Mouse (Mus musculus): ENCODE measurements around the gene P3h3.
"Not testable (repeated sequence)": the region's sequence is repeated elsewhere in the genome, so short reads cannot be mapped to it uniquely, and the experiment has no call there.

The P3h3 gene

GRCm38 (mm10) chr6:124856916-124857839 is at the start of gene P3h3:
P3h3 (minus strand) TSS chr6:124857752.
- DNase-seq (ENCODE audit: low read depth, low spot score), result peak; percentile 94

- peak; percentile 39 for DNase-seq (ENCODE audit: low read depth, low spot score)
These were observed 47.7 kb upstream of the P3h3 start for GRCm38 (mm10) chr6:124904991-124905860.

GRCm38 (mm10) chr6:124904161-124904981 is 46.8 kb upstream of the P3h3 start:
- DNase-seq (ENCODE audit: low read depth, low spot score), result peak; percentile 97

GRCm38 (mm10) chr6:124903580-124904151 is 46.1 kb upstream of the P3h3 start:
- peak; percentile 97 for DNase-seq (ENCODE audit: low read depth, low spot score)

- DNase-seq (ENCODE audit: low read depth, low spot score), result no peak
These were observed 44.3 kb upstream of the P3h3 start for GRCm38 (mm10) chr6:124901851-124902250.

GRCm38 (mm10) chr6:124900801-124901480 is 43.4 kb upstream of the P3h3 start:
- DNase-seq (ENCODE audit: low read depth, low spot score), result peak; percentile 63

- DNase-seq (ENCODE audit: low read depth, low spot score), result peak; percentile 51
These were observed 42.7 kb upstream of the P3h3 start for GRCm38 (mm10) chr6:124900056-124900800.

- no peak for DNase-seq (ENCODE audit: low read depth, low spot score)
These were observed 40.8 kb upstream of the P3h3 start for GRCm38 (mm10) chr6:124898359-124898758.

GRCm38 (mm10) chr6:124894113-124894512 is 36.6 kb upstream of the P3h3 start:
- not testable (repeated sequence) for DNase-seq (ENCODE audit: low read depth, low spot score)

GRCm38 (mm10) chr6:124890997-124891396 is 33.4 kb upstream of the P3h3 start:
- no peak for DNase-seq (ENCODE audit: low read depth, low spot score)

- no peak for DNase-seq (ENCODE audit: low read depth, low spot score)
These were observed 31.1 kb upstream of the P3h3 start for GRCm38 (mm10) chr6:124888555-124889125.

- DNase-seq (ENCODE audit: low read depth, low spot score), result no peak
These were observed 30.4 kb upstream of the P3h3 start, which contains the start of gene Cd4 for GRCm38 (mm10) chr6:124887986-124888385. Cd4 (minus strand) TSS chr6:124888221.

- DNase-seq (ENCODE audit: low read depth, low spot score), result no peak
These were observed 28.4 kb upstream of the P3h3 start for GRCm38 (mm10) chr6:124885956-124886381.

GRCm38 (mm10) chr6:124884714-124885500 is 27.4 kb upstream of the P3h3 start:
- peak; percentile 76 for DNase-seq (ENCODE audit: low read depth, low spot score)

GRCm38 (mm10) chr6:124883351-124883750 is 25.8 kb upstream of the P3h3 start:
- no peak for DNase-seq (ENCODE audit: low read depth, low spot score)

- no peak for DNase-seq (ENCODE audit: low read depth, low spot score)
These were observed 24.3 kb upstream of the P3h3 start for GRCm38 (mm10) chr6:124881821-124882220.

- DNase-seq (ENCODE audit: low read depth, low spot score), result no peak
These were observed 21.8 kb upstream of the P3h3 start for GRCm38 (mm10) chr6:124879390-124879789.

- no peak for DNase-seq (ENCODE audit: low read depth, low spot score)
These were observed 16.8 kb upstream of the P3h3 start for GRCm38 (mm10) chr6:124874348-124874747.
